Mouse (Mus musculus): ENCODE data around the gene Dcun1d1. TPM values are rescaled to one million over a fixed set of nuclear protein-coding genes. Genes with fewer than 3 reads are reported as not detected.

The Dcun1d1 gene
- total and polyA plus RNA-seq, 3 experiments = 32.6 to 72.4 (median 42.3) TPM

DNA sequence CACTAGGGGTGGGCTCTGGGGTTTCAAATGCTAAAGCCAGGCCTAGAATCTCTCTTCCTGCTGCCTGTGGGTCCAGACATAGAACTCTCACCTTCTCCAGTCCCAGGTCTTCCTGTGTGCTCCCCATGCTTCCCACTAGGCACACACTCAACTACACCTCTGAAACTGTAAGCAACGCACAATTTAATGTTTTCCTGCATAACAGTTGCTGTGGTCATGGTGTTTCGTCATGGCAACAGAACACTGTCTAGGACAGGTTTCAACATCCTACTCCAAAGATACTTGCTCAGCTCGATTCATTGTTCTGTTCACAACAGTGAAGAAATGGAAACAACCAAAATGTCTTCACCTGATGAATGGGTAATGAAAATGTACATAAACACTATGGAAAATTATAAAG is 38.1 kb downstream of the Dcun1d1 start:
- TF ChIP-seq MEF2A (IDR thresholded peaks at IDR 0.05; ENCODE audit: borderline replicate concordance, low read depth, low read length) = no peak
- no peak for TF ChIP-seq RCOR1 (conservative IDR thresholded peaks at IDR 0.05; ENCODE audit: low read depth, low read length)
- TF ChIP-seq JUN (IDR thresholded peaks at IDR 0.05; ENCODE audit: insufficient read depth, low read depth, low read length) = no peak
- in situ Hi-C loops (cut with MboI; ENCODE audit: low pct_ligation_motif_present, low pct_unique_long_range_greater_than_20kb, low sequenced_read_pairs) (no loop called here), dilution Hi-C loops (cut with MboI; ENCODE audit: extremely low pct_ligation_motif_present, extremely low pct_unique_long_range_greater_than_20kb, low sequenced_read_pairs) (no loop called here)
- Histone ChIP-seq H3K4me2 (ENCODE audit: insufficient read depth, low read depth, poor library complexity, severe bottlenecking) (no peak overlapping the region), H3K4me1 (ENCODE audit: control insufficient read depth in 1 of 2, insufficient read depth in 2 of 2) (peaks cover 15 to 45% of the 10 kb centered on the region in 2 experiments), H3K27me3 (replicated peaks) (no peaks in the 10 kb centered on the region), H3K27ac (ENCODE audit: insufficient read depth, low read depth) (no peak overlapping the region), H3K36me3 (replicated peaks in 1 of 2; ENCODE audit: control insufficient read depth in 1 of 2, insufficient read depth in 1 of 2, low read length in 1 of 2) (peaks cover 15 to 36% of the 10 kb centered on the region in 2 experiments), H3K9me3 (replicated peaks; ENCODE audit: low read length) (peaks cover 5% of the 10 kb centered on the region), H3K9ac (ENCODE audit: insufficient read depth, low read depth) (no peak overlapping the region), H3K79me2 (replicated peaks; ENCODE audit: control insufficient read depth, extremely low read depth, insufficient read depth, poor library complexity, severe bottlenecking) (no peaks in the 10 kb centered on the region), H3K4me3 (replicated peaks in 1 of 3; ENCODE audit: low read depth in 2 of 3, low read length in 2 of 3, poor library complexity in 1 of 3) (no peak overlapping the region)
- no peak for DNase-seq (ENCODE audit: extremely low read depth)

DNA sequence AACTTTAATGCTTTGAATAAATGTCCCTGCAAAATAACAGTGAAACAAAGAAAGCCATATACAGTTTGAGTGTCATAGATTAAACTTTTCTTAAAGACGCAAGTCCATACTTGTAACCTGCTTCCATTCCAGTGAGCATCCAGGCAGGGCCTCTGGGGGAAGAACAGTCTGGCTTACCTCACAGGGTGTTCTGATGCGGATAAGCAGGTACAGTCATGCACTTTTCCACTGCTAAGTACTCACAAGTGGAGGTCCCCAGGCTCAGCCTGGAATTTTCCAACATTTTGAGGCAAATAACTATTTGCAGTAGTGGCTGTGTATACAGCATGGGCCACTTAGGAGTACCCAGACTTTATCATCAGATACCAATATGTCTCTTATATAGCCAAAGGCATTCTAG is 39.3 kb downstream of the Dcun1d1 start:
- in situ Hi-C loops (cut with MboI; ENCODE audit: low pct_ligation_motif_present, low pct_unique_long_range_greater_than_20kb, low sequenced_read_pairs) (no loop called here), dilution Hi-C loops (cut with MboI; ENCODE audit: extremely low pct_ligation_motif_present, extremely low pct_unique_long_range_greater_than_20kb, low sequenced_read_pairs) (no loop called here)
- no peak for DNase-seq (ENCODE audit: extremely low read depth)
- H3K9me3 ChIP-seq (replicated peaks; ENCODE audit: low read length) = peaks cover 5% of the 10 kb centered on the region
- peaks cover 15 to 34% of the 10 kb centered on the region in 2 experiments for H3K36me3 ChIP-seq (replicated peaks in 1 of 2; ENCODE audit: control insufficient read depth in 1 of 2, insufficient read depth in 1 of 2, low read length in 1 of 2)
- no peak overlapping the region for H3K4me3 ChIP-seq (replicated peaks in 1 of 3; ENCODE audit: low read depth in 2 of 3, low read length in 2 of 3, poor library complexity in 1 of 3)
- no peak overlapping the region for H3K4me2 ChIP-seq (ENCODE audit: insufficient read depth, low read depth, poor library complexity, severe bottlenecking)
- H3K9ac ChIP-seq (ENCODE audit: insufficient read depth, low read depth) = no peak overlapping the region
- H3K4me1 ChIP-seq (ENCODE audit: control insufficient read depth in 1 of 2, insufficient read depth in 2 of 2) = peaks cover 15 to 33% of the 10 kb centered on the region in 2 experiments
- no peaks in the 10 kb centered on the region for H3K27me3 ChIP-seq (replicated peaks)
- TF ChIP-seq SIN3A (IDR thresholded peaks at IDR 0.05; ENCODE audit: low read length) (no peak), MAFK (IDR thresholded peaks at IDR 0.05; ENCODE audit: insufficient replicate concordance, low read length) (no peak), NELFE (IDR thresholded peaks at IDR 0.05; ENCODE audit: low read depth, low read length) (no peak), ETS1 (conservative IDR thresholded peaks at IDR 0.05; ENCODE audit: low read depth, low read length) (no peak), KAT2A (IDR thresholded peaks at IDR 0.05; ENCODE audit: insufficient replicate concordance, low read length) (no peak), RAD21 (IDR thresholded peaks at IDR 0.05; ENCODE audit: low read depth, low read length) (no peak), ELF1 (IDR thresholded peaks at IDR 0.05; ENCODE audit: low read depth, low read length) (no peak), MEF2A (IDR thresholded peaks at IDR 0.05; ENCODE audit: borderline replicate concordance, low read depth, low read length) (no peak), CTCF (conservative IDR thresholded peaks at IDR 0.05 in 1 of 2, IDR thresholded peaks at IDR 0.05 in 1 of 2; ENCODE audit: low read depth in 2 of 2, low read length in 2 of 2) (no peak), ZKSCAN1 (IDR thresholded peaks at IDR 0.05; ENCODE audit: borderline replicate concordance, low read depth, low read length) (no peak), E2F4 (IDR thresholded peaks at IDR 0.05; ENCODE audit: insufficient replicate concordance, low read depth, low read length) (no peak), USF1 (IDR thresholded peaks at IDR 0.05; ENCODE audit: low read depth, low read length) (no peak), BHLHE40 (IDR thresholded peaks at IDR 0.05; ENCODE audit: low read depth, low read length) (no peak), POLR2AphosphoS2 (IDR thresholded peaks at IDR 0.05; ENCODE audit: low read depth, low read length) (no peak), TBP (conservative IDR thresholded peaks at IDR 0.05; ENCODE audit: low read depth, low read length) (no peak), ZMIZ1 (IDR thresholded peaks at IDR 0.05; ENCODE audit: low read depth, low read length) (no peak), PAX5 (IDR thresholded peaks at IDR 0.05; ENCODE audit: low read length) (no peak), CHD2 (IDR thresholded peaks at IDR 0.05; ENCODE audit: low read length) (no peak), RCOR1 (conservative IDR thresholded peaks at IDR 0.05; ENCODE audit: low read depth, low read length) (no peak)
- H3K27ac ChIP-seq (ENCODE audit: insufficient read depth, low read depth) = no peak overlapping the region
- H3K79me2 ChIP-seq (replicated peaks; ENCODE audit: control insufficient read depth, extremely low read depth, insufficient read depth, poor library complexity, severe bottlenecking) = no peaks in the 10 kb centered on the region

Data from CH12.LX (cell line).